Mouse (Mus musculus) spleen, adult 2 months (tissue): Measurements from ENCODE around the gene Cxcr6.

Experiments
- CTCF ChIP-seq: fragments of 200-500 bp; IDR thresholded peaks from 2 replicates; pipeline ENCODE4 v1.5.1; 2011; ENCODE audit warnings: mild to moderate bottlenecking, inconsistent platforms; ENCODE audit not compliant: insufficient read depth, insufficient read length, insufficient replicate concordance; ENCODE audit errors: extremely low read depth
- POLR2A ChIP-seq: fragments of 200-500 bp; IDR thresholded peaks from 2 replicates; pipeline ENCODE4 v1.6.1; 2011; ENCODE audit warnings: low read depth, low read length, inconsistent platforms

DNA sequence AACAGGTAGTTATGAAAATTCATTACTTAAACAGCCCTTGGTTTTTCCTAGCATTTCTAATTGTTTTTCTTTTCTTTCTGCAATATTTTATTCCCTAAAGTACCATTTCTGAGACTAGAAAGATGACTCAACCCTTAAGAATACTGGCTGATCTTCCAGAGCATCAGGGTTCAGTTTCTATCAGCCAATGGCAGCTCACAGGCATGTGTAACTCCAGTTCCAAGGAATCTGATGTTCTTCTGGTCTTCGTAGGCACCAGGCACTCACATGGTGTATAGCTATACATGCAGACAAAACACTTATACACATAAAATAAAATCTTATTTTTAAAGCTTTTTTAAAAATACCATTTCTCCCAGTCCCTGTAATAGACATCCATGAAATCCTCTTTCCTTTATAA, 48.1 kb upstream of the Cxcr6 start:
- no peak for TF ChIP-seq CTCF
- no peak for TF ChIP-seq POLR2A
